Mouse (Mus musculus): ENCODE results near the gene Gm14137. TPM values are rescaled to one million over a fixed set of nuclear protein-coding genes. Genes with fewer than 3 reads are reported as not detected.
A peak's percentile ranks its signal among the peaks of the same experiment; 100 is the strongest.

Gm14137 gene
- polyA plus RNA-seq, 1 experiment from 2014 or later: 0.45 TPM

GRCm38 (mm10) chr2:119157836-119158235 lies 16.5 kb upstream of the Gm14137 start:
- no peak overlapping the region for H3K9ac ChIP-seq
- H3K27me3 ChIP-seq: no peaks in the 10 kb centered on the region
- peaks cover 9% of the 10 kb centered on the region for H3K4me1 ChIP-seq
- H3K36me3 ChIP-seq: peaks cover 14% of the 10 kb centered on the region
- H3K4me3 ChIP-seq: no peak overlapping the region
- H3K4me2 ChIP-seq: peak overlapping the region; percentile 87; the same call in 1 of the 2 replicates
- no peak for ATAC-seq (ENCODE audit: borderline replicate concordance, extremely low read depth, low FRiP score, low TSS enrichment)
- no peaks in the 10 kb centered on the region for H3K9me3 ChIP-seq
- no peak overlapping the region for H3K27ac ChIP-seq

GRCm38 (mm10) chr2:119161247-119161646 lies 13.1 kb upstream of the Gm14137 start:
- Histone ChIP-seq H3K27me3 (peaks cover 6% of the 10 kb centered on the region; the same call in 1 of the 2 replicates), H3K4me1 (no peaks in the 10 kb centered on the region), H3K27ac (peak overlapping the region; percentile 44; the same call in 1 of the 2 replicates), H3K4me2 (no peak overlapping the region), H3K4me3 (no peak overlapping the region), H3K9me3 (no peaks in the 10 kb centered on the region), H3K36me3 (no peaks in the 10 kb centered on the region), H3K9ac (no peak overlapping the region)
- 16% methylated on average over 2 of the region's 2 CpGs for WGBS
- ATAC-seq (ENCODE audit: borderline replicate concordance, extremely low read depth, low FRiP score, low TSS enrichment): no peak

- Histone ChIP-seq H3K4me3 (no peak overlapping the region), H3K27me3 (peaks cover 9% of the 10 kb centered on the region; the same call in 1 of the 2 replicates), H3K4me2 (no peak overlapping the region), H3K9ac (no peak overlapping the region), H3K27ac (no peak overlapping the region), H3K36me3 (no peaks in the 10 kb centered on the region), H3K4me1 (peaks cover 14% of the 10 kb centered on the region), H3K9me3 (no peaks in the 10 kb centered on the region)
- no peak for ATAC-seq (ENCODE audit: borderline replicate concordance, extremely low read depth, low FRiP score, low TSS enrichment)
- 49% methylated on average over 3 of the region's 3 CpGs for WGBS
Measured at GRCm38 (mm10) chr2:119163135-119163534, 11.2 kb upstream of the Gm14137 start.

- Histone ChIP-seq H3K4me3 (no peak overlapping the region), H3K4me1 (peaks cover 15% of the 10 kb centered on the region), H3K27ac (no peak overlapping the region), H3K9ac (no peak overlapping the region), H3K4me2 (no peak overlapping the region), H3K36me3 (no peaks in the 10 kb centered on the region), H3K27me3 (peaks cover 11% of the 10 kb centered on the region; the same call in 1 of the 2 replicates), H3K9me3 (no peaks in the 10 kb centered on the region)
- 82% methylated on average over 4 of the region's 4 CpGs for WGBS
- no peak for ATAC-seq (ENCODE audit: borderline replicate concordance, extremely low read depth, low FRiP score, low TSS enrichment)
Measured at GRCm38 (mm10) chr2:119163999-119164398, 10.3 kb upstream of the Gm14137 start.

GRCm38 (mm10) chr2:119165401-119165800 lies 8.9 kb upstream of the Gm14137 start:
- no peaks in the 10 kb centered on the region for H3K36me3 ChIP-seq
- no peak overlapping the region for H3K4me3 ChIP-seq
- peaks cover 15% of the 10 kb centered on the region for H3K4me1 ChIP-seq
- no peaks in the 10 kb centered on the region for H3K9me3 ChIP-seq
- H3K9ac ChIP-seq: no peak overlapping the region
- ATAC-seq (ENCODE audit: borderline replicate concordance, extremely low read depth, low FRiP score, low TSS enrichment): no peak
- no peak overlapping the region for H3K4me2 ChIP-seq
- H3K27me3 ChIP-seq: peaks cover 11% of the 10 kb centered on the region; the same call in 1 of the 2 replicates
- no peak overlapping the region for H3K27ac ChIP-seq

- Histone ChIP-seq H3K4me2 (peak within 1 kb of the TSS; percentile 100), H3K9me3 (no peaks in the 10 kb centered on the region), H3K36me3 (no peaks in the 10 kb centered on the region), H3K27ac (peak within 1 kb of the TSS; percentile 22; the same call in 1 of the 2 replicates), H3K4me3 (peak within 1 kb of the TSS; percentile 55), H3K9ac (peak within 1 kb of the TSS; percentile 47), H3K27me3 (peaks cover 11% of the 10 kb centered on the region; the same call in 1 of the 2 replicates), H3K4me1 (peaks cover 15% of the 10 kb centered on the region)
- WGBS: under 1% methylated on average over 60 of the region's 60 CpGs
- ATAC-seq (ENCODE audit: borderline replicate concordance, extremely low read depth, low FRiP score, low TSS enrichment): peak; percentile 83
Measured at GRCm38 (mm10) chr2:119166901-119167865, 7.1 kb upstream of the Gm14137 start, which contains the start of gene Gchfr. Gchfr (plus strand) TSS chr2:119167773.

GRCm38 (mm10) chr2:119167866-119168256 lies 6.4 kb upstream of the Gm14137 start:
- H3K27ac ChIP-seq: no peak overlapping the region
- H3K9me3 ChIP-seq: no peaks in the 10 kb centered on the region
- 2% methylated on average over 26 of the region's 26 CpGs for WGBS

GRCm38 (mm10) chr2:119170282-119170681 lies 4.0 kb upstream of the Gm14137 start:
- H3K4me2 ChIP-seq: no peak overlapping the region
- no peak overlapping the region for H3K27ac ChIP-seq
- ATAC-seq (ENCODE audit: borderline replicate concordance, extremely low read depth, low FRiP score, low TSS enrichment): no peak
- 72% methylated on average over 2 of the region's 2 CpGs for WGBS
- no peak overlapping the region for H3K4me3 ChIP-seq
- H3K9me3 ChIP-seq: no peaks in the 10 kb centered on the region
- peaks cover 30% of the 10 kb centered on the region for H3K4me1 ChIP-seq
- H3K36me3 ChIP-seq: no peaks in the 10 kb centered on the region
- peaks cover 11% of the 10 kb centered on the region; the same call in 1 of the 2 replicates for H3K27me3 ChIP-seq
- no peak overlapping the region for H3K9ac ChIP-seq

More at GRCm38 (mm10) chr2:119167866-119168256, 6.4 kb upstream of the Gm14137 start:
- Histone ChIP-seq H3K4me3 (peak overlapping the region; percentile 55), H3K36me3 (no peaks in the 10 kb centered on the region), H3K4me2 (peak overlapping the region; percentile 100), H3K27me3 (peaks cover 11% of the 10 kb centered on the region; the same call in 1 of the 2 replicates), H3K4me1 (peaks cover 21% of the 10 kb centered on the region), H3K9ac (peak overlapping the region; percentile 47)
- peak; percentile 32; the same call in 1 of the 2 replicates for ATAC-seq (ENCODE audit: borderline replicate concordance, extremely low read depth, low FRiP score, low TSS enrichment)

- H3K27me3 ChIP-seq: 0 out of 2 replicates have a peak, but pooled peaks cover 5% of the 10 kb centered on the region
- H3K4me2 ChIP-seq: no peak overlapping the region
- H3K4me3 ChIP-seq: no peak overlapping the region
- no peaks in the 10 kb centered on the region for H3K9me3 ChIP-seq
- 42% methylated on average over 8 of the region's 8 CpGs for WGBS
- H3K36me3 ChIP-seq: no peaks in the 10 kb centered on the region
- no peak for ATAC-seq (ENCODE audit: borderline replicate concordance, extremely low read depth, low FRiP score, low TSS enrichment)
- H3K9ac ChIP-seq: no peak overlapping the region
- H3K27ac ChIP-seq: no peak overlapping the region
- H3K4me1 ChIP-seq: peaks cover 31% of the 10 kb centered on the region
Measured at GRCm38 (mm10) chr2:119171574-119171973, 2.7 kb upstream of the Gm14137 start.

- Histone ChIP-seq H3K4me1 (peaks cover 22% of the 10 kb centered on the region), H3K9me3 (no peaks in the 10 kb centered on the region), H3K4me2 (no peak overlapping the region), H3K27ac (peak overlapping the region; percentile 6; the same call in 1 of the 2 replicates), H3K4me3 (no peak overlapping the region), H3K36me3 (no peaks in the 10 kb centered on the region), H3K9ac (no peak overlapping the region), H3K27me3 (0 out of 2 replicates have a peak, but pooled peaks cover 5% of the 10 kb centered on the region)
- WGBS: 82% methylated on average over 7 of the region's 7 CpGs
- ATAC-seq (ENCODE audit: borderline replicate concordance, extremely low read depth, low FRiP score, low TSS enrichment): no peak
Measured at GRCm38 (mm10) chr2:119172446-119172845, 1.9 kb upstream of the Gm14137 start.

- peak; percentile 72 for ATAC-seq (ENCODE audit: borderline replicate concordance, extremely low read depth, low FRiP score, low TSS enrichment)
- Histone ChIP-seq H3K27me3 (0 out of 2 replicates have a peak, but pooled peaks cover 2% of the 10 kb centered on the region), H3K4me3 (no peak overlapping the region)
Measured at GRCm38 (mm10) chr2:119172862-119173576, 1.3 kb upstream of the Gm14137 start.

More at GRCm38 (mm10) chr2:119172862-119173576, 1.3 kb upstream of the Gm14137 start:
- no peaks in the 10 kb centered on the region for H3K36me3 ChIP-seq
- H3K4me1 ChIP-seq: peaks cover 19% of the 10 kb centered on the region
- no peaks in the 10 kb centered on the region for H3K9me3 ChIP-seq
- H3K27ac ChIP-seq: peak overlapping the region; percentile 19; the same call in 1 of the 2 replicates
- no peak overlapping the region for H3K9ac ChIP-seq
- H3K4me2 ChIP-seq: peak overlapping the region; percentile 43
- 15% methylated on average over 13 of the region's 13 CpGs for WGBS
